Mouse (Mus musculus): ENCODE data around the gene Vps26c. TPM values are rescaled to one million over a fixed set of nuclear protein-coding genes. Genes with fewer than 3 reads are reported as not detected.

The Vps26c gene
- 32.5 TPM for total RNA-seq (2023)

GRCm38 (mm10) chr16:94526344-94527151 is at the start of gene Vps26c:
Gene Vps26c, minus strand, starts transcription at chr16:94526830.

GRCm38 (mm10) chr16:94569229-94570176 is 42.9 kb upstream of the Vps26c start, which contains the start of gene Dyrk1a:
Gene Dyrk1a, plus strand, starts transcription at chr16:94570010.

Other genes with a start within 250 kb of the Vps26c start
- 50.0 TPM for gene Hlcs, start 213.3 kb downstream of the Vps26c start, total RNA-seq (2023)
- not detected for gene Ripply3, start 198.4 kb downstream of the Vps26c start, total RNA-seq (2023)
- 167 TPM for gene Ttc3, start 156.2 kb downstream of the Vps26c start, total RNA-seq (2023)
- 40.0 TPM for gene Pigp, start 155.0 kb downstream of the Vps26c start, total RNA-seq (2023)
- gene Dyrk1a, start 43.2 kb upstream of the Vps26c start, total RNA-seq (2023): 126 TPM

All from CD8-positive naive resting alpha-beta T cell, adult 57 days (primary cell).